Mouse (Mus musculus) limb, embryonic 14.5 days (tissue): ENCODE data around the gene Snn. TPM values are rescaled to one million over a fixed set of nuclear protein-coding genes. Genes with fewer than 3 reads are reported as not detected.

Experiments used
- ATAC-seq: fragments of 200-750 bp; cut with Nextera tagmentation; 2 replicates; pipeline ENCODE4 v1.8.0; 2017; ENCODE audit warnings: low read depth, moderate number of reproducible peaks, moderate TSS enrichment; ENCODE audit not compliant: low FRiP score
- DNase-seq: peaks from one replicate; pipeline ENCODE4 v3.0.0-alpha.2; 2015; ENCODE audit warnings: low spot score
- H3K27ac ChIP-seq: fragments of 300-500 bp; sonication (generic); replicated peaks from 2 replicates; pipeline ENCODE4 v1.5.1; 2014; ENCODE audit warnings: low read depth, mild to moderate bottlenecking, low read length, moderate library complexity, mixed read lengths
- H3K27me3 ChIP-seq: fragments of 300-500 bp; sonication (generic); 2 replicates; pipeline ENCODE4 v1.6.1; 2014; ENCODE audit warnings: low read length, mixed read lengths; ENCODE audit not compliant: control insufficient read depth, insufficient read depth
- H3K36me3 ChIP-seq: fragments of 300-500 bp; sonication (generic); 2 replicates; pipeline ENCODE4 v1.6.1; 2014; ENCODE audit warnings: mild to moderate bottlenecking, low read length, moderate library complexity, mixed read lengths; ENCODE audit not compliant: control insufficient read depth, insufficient read depth
- H3K4me1 ChIP-seq: fragments of 300-500 bp; sonication (generic); 2 replicates; pipeline ENCODE4 v1.6.1; 2014; ENCODE audit warnings: antibody characterized with exemption, low read length, mixed read lengths; ENCODE audit not compliant: control insufficient read depth, insufficient read depth
- H3K4me2 ChIP-seq: fragments of 300-500 bp; sonication (generic); replicated peaks from 2 replicates; pipeline ENCODE4 v1.6.1; 2014; ENCODE audit warnings: low read depth, mild to moderate bottlenecking, low read length, moderate library complexity; ENCODE audit not compliant: severe bottlenecking
- H3K4me3 ChIP-seq: fragments of 300-500 bp; sonication (generic); replicated peaks from 2 replicates; pipeline ENCODE4 v1.5.1; 2014; ENCODE audit warnings: low read length
- H3K9ac ChIP-seq: fragments of 300-500 bp; sonication (generic); 2 replicates; pipeline ENCODE4 v1.6.1; 2014; ENCODE audit warnings: mild to moderate bottlenecking, low read depth, low read length, moderate library complexity; ENCODE audit not compliant: severe bottlenecking
- H3K9me3 ChIP-seq: fragments of 300-500 bp; sonication (generic); 2 replicates; pipeline ENCODE4 v1.6.1; 2016; ENCODE audit warnings: low read length; ENCODE audit not compliant: control insufficient read depth
- POLR2A ChIP-seq: fragments of 200-500 bp; IDR thresholded peaks from 2 replicates; pipeline ENCODE4 v1.8.0; 2012; ENCODE audit warnings: inconsistent platforms, mild to moderate bottlenecking, moderate library complexity, borderline replicate concordance; ENCODE audit not compliant: insufficient read depth, insufficient read length; ENCODE audit errors: extremely low read depth
- WGBS: fragments of 180-500 bp; shearing (Covaris S2); extraction: QIAGEN DNeasy Blood & Tissue Kit; methylation state at CpG from one replicate; pipeline ENCODE4 v1.1.7; 2014; 5-methylcytosine and 5-hydroxymethylcytosine counted together
- polyA plus RNA-seq, 2 experiments: library from polyadenylated mRNA; depleted of rRNA in 1 of 2; stranded (reverse) in 1 of 2; unstranded in 1 of 2; fragments of >200 nt; fragmentation: Nextera tagmentation in 1 of 2; extraction: Ambion mirVana in 1 of 2; gene quantifications; 2 replicates each; pipeline versions ENCODE4 v1.2.1 to v1.2.3; 2012 to 2014

Snn gene
- polyA plus RNA-seq, 2 experiments, result 45.2 to 59.7 TPM

DNA sequence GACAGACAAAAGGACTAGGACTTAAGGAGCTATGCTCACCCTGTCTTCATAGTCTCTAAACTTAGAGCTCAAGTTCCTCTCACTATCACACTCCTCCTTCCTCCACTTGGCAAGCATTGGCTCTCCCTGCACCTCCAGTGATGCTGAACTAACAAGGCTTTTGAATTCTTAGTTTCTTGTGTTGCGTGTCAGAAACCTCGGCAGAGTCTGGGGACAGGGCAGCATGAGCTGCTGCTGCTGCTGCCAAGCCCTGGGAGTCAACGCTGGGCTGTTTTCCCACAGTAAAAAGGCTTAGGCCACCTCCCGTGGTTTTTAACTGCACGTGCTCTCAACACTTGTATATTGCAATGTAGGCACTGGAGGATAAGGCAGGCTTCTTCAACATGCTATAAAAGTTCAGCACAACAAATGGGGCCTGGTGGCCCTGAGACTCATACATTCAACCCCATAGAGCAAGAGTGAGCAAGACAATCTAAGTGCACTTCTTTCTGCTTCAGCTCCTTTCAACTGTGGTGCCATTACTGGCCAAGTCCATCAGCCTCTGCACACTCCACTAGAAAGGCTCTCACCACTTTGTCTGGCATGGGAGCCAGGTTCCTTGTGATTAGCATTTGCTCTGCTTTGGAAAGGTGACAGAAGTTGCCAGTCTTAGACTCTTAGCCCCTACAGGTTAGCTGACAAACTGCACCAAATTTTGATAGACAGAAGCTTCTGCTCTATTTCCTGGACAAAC lies 26.3 kb downstream of the Snn start:
- DNase-seq (no peak), ATAC-seq (no peak)
- Histone ChIP-seq H3K9ac (no peak overlapping the region), H3K4me3 (no peak overlapping the region), H3K4me2 (no peak overlapping the region), H3K27me3 (no peaks in the 10 kb centered on the region), H3K4me1 (no peaks in the 10 kb centered on the region), H3K27ac (no peak overlapping the region), H3K36me3 (peaks cover 87% of the 10 kb centered on the region), H3K9me3 (no peaks in the 10 kb centered on the region)
- no peak for TF ChIP-seq POLR2A
- 62% methylated on average over 5 of the region's 5 CpGs for WGBS

DNA sequence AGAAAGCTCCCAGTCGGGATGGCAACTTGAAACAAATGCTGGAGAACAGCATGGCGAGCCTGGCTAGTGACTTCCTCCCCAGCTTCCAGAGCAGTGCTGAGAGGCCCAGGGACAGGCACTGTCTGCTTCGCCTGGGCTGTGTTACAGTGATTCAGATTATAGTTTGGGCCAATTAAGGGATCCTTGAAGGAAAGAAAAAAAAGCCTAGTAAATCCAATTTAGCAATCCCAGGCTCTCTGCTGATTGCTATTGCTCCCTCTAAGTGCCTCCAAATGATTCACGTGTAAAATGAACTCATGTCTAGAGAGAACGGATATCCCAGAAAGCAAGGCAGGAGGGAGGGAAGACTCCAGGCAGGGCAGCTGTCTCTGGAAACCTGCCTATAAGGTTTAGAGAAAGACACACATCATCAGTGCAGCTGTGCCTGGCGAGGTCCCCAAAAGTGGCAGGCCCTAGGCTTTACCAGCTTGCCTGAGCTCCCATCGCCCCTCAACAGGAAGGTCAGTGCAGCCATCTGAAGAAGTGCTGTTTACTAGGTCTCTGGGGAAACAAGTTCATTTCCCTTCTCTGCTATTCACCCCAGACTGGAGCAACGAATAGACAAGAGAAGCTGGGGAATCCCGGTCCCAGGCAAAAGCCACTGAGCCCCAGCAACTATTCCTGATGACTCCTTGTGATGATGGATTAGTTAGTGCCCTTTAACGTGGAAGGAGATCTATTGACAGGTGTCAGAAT lies 30.3 kb downstream of the Snn start:
- H3K36me3 ChIP-seq, result peaks cover 71% of the 10 kb centered on the region
- WGBS, result 72% methylated on average over 10 of the region's 10 CpGs

GRCm38 (mm10) chr16:11092061-11092460 lies 31.3 kb downstream of the Snn start:
- no peak for TF ChIP-seq POLR2A
- Histone ChIP-seq H3K9me3 (no peaks in the 10 kb centered on the region), H3K4me3 (no peak overlapping the region), H3K36me3 (peaks cover 63% of the 10 kb centered on the region), H3K27ac (no peak overlapping the region), H3K9ac (no peak overlapping the region), H3K4me1 (no peaks in the 10 kb centered on the region), H3K4me2 (no peak overlapping the region), H3K27me3 (no peaks in the 10 kb centered on the region)
- ATAC-seq, result no peak
- 81% methylated on average over 4 of the region's 4 CpGs for WGBS
- no peak for DNase-seq

More for the DNA sequence above, 30.3 kb downstream of the Snn start:
- H3K4me2 ChIP-seq, result no peak overlapping the region
- no peaks in the 10 kb centered on the region for H3K4me1 ChIP-seq
- H3K9ac ChIP-seq, result no peak overlapping the region
- no peaks in the 10 kb centered on the region for H3K9me3 ChIP-seq
- TF ChIP-seq POLR2A, result no peak
- no peak for ATAC-seq
- DNase-seq, result no peak
- no peak overlapping the region; the same call in 1 of the 2 replicates for H3K27ac ChIP-seq
- H3K27me3 ChIP-seq, result no peaks in the 10 kb centered on the region
- H3K4me3 ChIP-seq, result no peak overlapping the region

- H3K4me2 ChIP-seq, result no peak overlapping the region
- H3K9me3 ChIP-seq, result no peaks in the 10 kb centered on the region
- TF ChIP-seq POLR2A, result no peak
- no peak for ATAC-seq
- no peak overlapping the region for H3K27ac ChIP-seq
- H3K4me1 ChIP-seq, result no peaks in the 10 kb centered on the region
- no peak overlapping the region for H3K9ac ChIP-seq
- WGBS, result 75% methylated on average over 3 of the region's 3 CpGs
- no peak overlapping the region for H3K4me3 ChIP-seq
- no peak for DNase-seq
- H3K36me3 ChIP-seq, result peaks cover 63% of the 10 kb centered on the region
- H3K27me3 ChIP-seq, result no peaks in the 10 kb centered on the region
Measured at GRCm38 (mm10) chr16:11092523-11092922, 31.8 kb downstream of the Snn start.

- ATAC-seq (no peak), DNase-seq (no peak)
- no peaks in the 10 kb centered on the region for H3K4me1 ChIP-seq
- H3K4me3 ChIP-seq, result no peak overlapping the region
- WGBS, result 92% methylated on average over 13 of the region's 13 CpGs
- no peak overlapping the region for H3K27ac ChIP-seq
- H3K4me2 ChIP-seq, result no peak overlapping the region
- no peaks in the 10 kb centered on the region for H3K9me3 ChIP-seq
- TF ChIP-seq POLR2A, result no peak
- H3K9ac ChIP-seq, result no peak overlapping the region
- no peaks in the 10 kb centered on the region for H3K27me3 ChIP-seq
- H3K36me3 ChIP-seq, result peaks cover 51% of the 10 kb centered on the region
Measured at GRCm38 (mm10) chr16:11093717-11094386, 33.1 kb downstream of the Snn start.
